Mouse (Mus musculus) layer of hippocampus, adult 18-20 months (tissue): ENCODE results near the gene Snai1. TPM values are rescaled to one million over a fixed set of nuclear protein-coding genes. Genes with fewer than 3 reads are reported as not detected.

Experiments used
- DNase-seq, 2 experiments: peaks; one replicate each; pipeline ENCODE4 v3.0.0; 2022; ENCODE audit warnings: low spot score in 2 of 2
- long read RNA-seq: library from polyadenylated mRNA; stranded (forward); transcript quantifications from one replicate; pipeline ENCODE4 v2.0.0, GENCODE M21; 2021
- total RNA-seq, 2 experiments: library from RNA; stranded (reverse); gene quantifications; 2 replicates each; pipeline ENCODE4 v1.2.3; 2021

Gene Snai1
- total RNA-seq = under 1 TPM; 0.32 to 0.53 TPM
- long read RNA-seq = 0 reads

- peak; percentile 50 to 75 for DNase-seq
These were observed at the start of gene Snai1 for GRCm38 (mm10) chr2:167537476-167538297. TSS of gene Snai1 (plus strand) at chr2:167538195.

- DNase-seq = peak; percentile 62 to 81
These were observed 47.0 kb upstream of the Snai1 start for GRCm38 (mm10) chr2:167490813-167491525.

- peak in 1 of 2 experiments; percentile 38 for DNase-seq
These were observed 46.0 kb upstream of the Snai1 start, which contains the start of gene Rnf114 for GRCm38 (mm10) chr2:167491757-167492708. TSS of gene Rnf114 (plus strand) at chr2:167492645.

GRCm38 (mm10) chr2:167492713-167493636 is 45.0 kb upstream of the Snai1 start, which contains the start of gene Spata2:
TSS of gene Spata2 (minus strand) at chr2:167492887.
- DNase-seq = peak; percentile 88 to 94

GRCm38 (mm10) chr2:167496437-167496836 is 41.6 kb upstream of the Snai1 start:
- peak in 1 of 2 experiments; percentile 73 for DNase-seq

GRCm38 (mm10) chr2:167497272-167497671 is 40.7 kb upstream of the Snai1 start:
- DNase-seq = no peak

- no peak for DNase-seq
These were observed 35.3 kb upstream of the Snai1 start for GRCm38 (mm10) chr2:167502554-167503252.

GRCm38 (mm10) chr2:167503253-167503895 is 34.6 kb upstream of the Snai1 start:
- DNase-seq = peak; percentile 86 to 92

GRCm38 (mm10) chr2:167503896-167504349 is 34.1 kb upstream of the Snai1 start:
- no peak for DNase-seq

- DNase-seq = no peak
These were observed 32.9 kb upstream of the Snai1 start for GRCm38 (mm10) chr2:167505127-167505526.

GRCm38 (mm10) chr2:167506546-167507260 is 31.3 kb upstream of the Snai1 start:
- no peak for DNase-seq

- DNase-seq = no peak
These were observed 30.1 kb upstream of the Snai1 start for GRCm38 (mm10) chr2:167507719-167508385.

GRCm38 (mm10) chr2:167508569-167508968 is 29.4 kb upstream of the Snai1 start:
- no peak for DNase-seq

- no peak for DNase-seq
These were observed 27.5 kb upstream of the Snai1 start for GRCm38 (mm10) chr2:167510485-167510884.

- no peak for DNase-seq
These were observed 25.6 kb upstream of the Snai1 start for GRCm38 (mm10) chr2:167512365-167512764.

GRCm38 (mm10) chr2:167512970-167513369 is 25.0 kb upstream of the Snai1 start:
- DNase-seq = no peak

- no peak for DNase-seq
These were observed 23.4 kb upstream of the Snai1 start for GRCm38 (mm10) chr2:167514641-167515040.
